Mouse (Mus musculus): ENCODE data around the gene Dclk2.

GRCm38 (mm10) chr3:86759834-86760233, 160.8 kb downstream of the Dclk2 start:
- TF ChIP-seq CTCF (IDR thresholded peaks at IDR 0.05; ENCODE audit: borderline replicate concordance, extremely low read depth, insufficient read depth, insufficient read length) (no peak), POLR2A (IDR thresholded peaks at IDR 0.05; ENCODE audit: borderline replicate concordance, extremely low read depth, insufficient read depth, insufficient read length, poor library complexity, severe bottlenecking) (no peak)

Measured in brain, embryonic 14.5 days (tissue).